Mouse (Mus musculus) stomach, embryonic 14.5 days (tissue): ENCODE results near the gene Aqp2. TPM values are rescaled to one million over a fixed set of nuclear protein-coding genes. Genes with fewer than 3 reads are reported as not detected.
A peak's percentile ranks its signal among the peaks of the same experiment; 100 is the strongest.

ENCODE experiments used
- ATAC-seq: fragments of 200-750 bp; cut with Nextera tagmentation; 2 replicates; pipeline ENCODE4 v1.8.0; 2017; ENCODE audit warnings: low read depth, moderate TSS enrichment; ENCODE audit not compliant: insufficient number of reproducible peaks, insufficient read depth, low FRiP score
- H3K27ac ChIP-seq: fragments of 300-500 bp; sonication (generic); 2 replicates; pipeline ENCODE4 v1.5.1; 2014; ENCODE audit warnings: mild to moderate bottlenecking, low read length, moderate library complexity, mixed read lengths
- H3K27me3 ChIP-seq: fragments of 300-500 bp; sonication (generic); 2 replicates; pipeline ENCODE4 v1.6.1; 2014; ENCODE audit warnings: low read length, control low read depth, mixed read lengths; ENCODE audit not compliant: control insufficient read depth, insufficient read depth
- H3K36me3 ChIP-seq: fragments of 300-500 bp; sonication (generic); 2 replicates; pipeline ENCODE4 v1.6.1; 2014; ENCODE audit warnings: mild to moderate bottlenecking, control low read depth, low read length, moderate library complexity, mixed read lengths; ENCODE audit not compliant: control insufficient read depth, insufficient read depth
- H3K4me1 ChIP-seq: fragments of 300-500 bp; sonication (generic); 2 replicates; pipeline ENCODE4 v1.6.1; 2014; ENCODE audit warnings: low read length, control low read depth, mixed read lengths; ENCODE audit not compliant: control insufficient read depth, insufficient read depth
- H3K4me2 ChIP-seq: fragments of 300-500 bp; sonication (generic); replicated peaks from 2 replicates; pipeline ENCODE4 v1.6.1; 2014; ENCODE audit warnings: low read depth, low read length, control low read depth
- H3K4me3 ChIP-seq: fragments of 300-500 bp; sonication (generic); 2 replicates; pipeline ENCODE4 v1.5.1; 2014; ENCODE audit warnings: low read depth, low read length, control low read depth
- H3K9ac ChIP-seq: fragments of 300-500 bp; sonication (generic); replicated peaks from 2 replicates; pipeline ENCODE4 v1.6.1; 2014; ENCODE audit warnings: low read depth, mild to moderate bottlenecking, control low read depth, low read length, moderate library complexity, mixed read lengths
- H3K9me3 ChIP-seq: fragments of 300-500 bp; sonication (generic); 2 replicates; pipeline ENCODE4 v1.6.1; 2016; ENCODE audit warnings: low read depth, low read length, control low read depth; ENCODE audit not compliant: control insufficient read depth
- WGBS: fragments of 180-500 bp; shearing (Covaris S2); extraction: QIAGEN DNeasy Blood & Tissue Kit; methylation state at CpG from one replicate; pipeline ENCODE4 v1.1.7; 2014; 5-methylcytosine and 5-hydroxymethylcytosine counted together
- polyA plus RNA-seq: library from polyadenylated mRNA; unstranded; fragments of >200 nt; fragmentation: Nextera tagmentation; extraction: Ambion mirVana; gene quantifications from 2 replicates; pipeline ENCODE4 v1.2.1, GENCODE M21; 2014

The Aqp2 gene
- polyA plus RNA-seq, 1 experiment from 2014 or later, result not detected

- WGBS, result 46% methylated on average over 2 of the region's 2 CpGs
- no peak for ATAC-seq
- no peaks in the 10 kb centered on the region; the same call in 1 of the 2 replicates for H3K4me1 ChIP-seq
- no peak overlapping the region for H3K27ac ChIP-seq
- H3K4me2 ChIP-seq, result no peak overlapping the region
- no peaks in the 10 kb centered on the region for H3K27me3 ChIP-seq
- no peaks in the 10 kb centered on the region for H3K36me3 ChIP-seq
- H3K9ac ChIP-seq, result no peak overlapping the region
- no peak overlapping the region for H3K4me3 ChIP-seq
- no peaks in the 10 kb centered on the region for H3K9me3 ChIP-seq
Observed at GRCm38 (mm10) chr15:99549901-99550300, 29.0 kb upstream of the Aqp2 start.

- Histone ChIP-seq H3K9me3 (no peaks in the 10 kb centered on the region; the same call in 1 of the 2 replicates), H3K9ac (no peak overlapping the region), H3K4me3 (no peak overlapping the region), H3K36me3 (no peaks in the 10 kb centered on the region), H3K4me2 (no peak overlapping the region), H3K4me1 (no peaks in the 10 kb centered on the region), H3K27ac (no peak overlapping the region), H3K27me3 (no peaks in the 10 kb centered on the region)
- no peak for ATAC-seq
- WGBS, result 39% methylated on average over 6 of the region's 6 CpGs
Observed at GRCm38 (mm10) chr15:99553767-99554166, 25.1 kb upstream of the Aqp2 start.

GRCm38 (mm10) chr15:99558947-99559346 is 19.9 kb upstream of the Aqp2 start:
- no peaks in the 10 kb centered on the region for H3K36me3 ChIP-seq
- WGBS, result 87% methylated on average over 1 of the region's 1 CpGs
- H3K9me3 ChIP-seq, result no peaks in the 10 kb centered on the region; the same call in 1 of the 2 replicates
- no peak overlapping the region for H3K4me3 ChIP-seq
- no peak for ATAC-seq
- H3K4me2 ChIP-seq, result no peak overlapping the region
- H3K4me1 ChIP-seq, result no peaks in the 10 kb centered on the region
- H3K27ac ChIP-seq, result no peak overlapping the region
- H3K9ac ChIP-seq, result no peak overlapping the region
- H3K27me3 ChIP-seq, result no peaks in the 10 kb centered on the region

- Histone ChIP-seq H3K4me1 (no peaks in the 10 kb centered on the region), H3K9me3 (no peaks in the 10 kb centered on the region; the same call in 1 of the 2 replicates), H3K27me3 (no peaks in the 10 kb centered on the region), H3K4me2 (no peak overlapping the region), H3K36me3 (no peaks in the 10 kb centered on the region), H3K4me3 (no peak overlapping the region), H3K27ac (no peak overlapping the region), H3K9ac (no peak overlapping the region)
- ATAC-seq, result no peak
- 65% methylated on average over 10 of the region's 10 CpGs for WGBS
Observed at GRCm38 (mm10) chr15:99560246-99560645, 18.6 kb upstream of the Aqp2 start.

DNA sequence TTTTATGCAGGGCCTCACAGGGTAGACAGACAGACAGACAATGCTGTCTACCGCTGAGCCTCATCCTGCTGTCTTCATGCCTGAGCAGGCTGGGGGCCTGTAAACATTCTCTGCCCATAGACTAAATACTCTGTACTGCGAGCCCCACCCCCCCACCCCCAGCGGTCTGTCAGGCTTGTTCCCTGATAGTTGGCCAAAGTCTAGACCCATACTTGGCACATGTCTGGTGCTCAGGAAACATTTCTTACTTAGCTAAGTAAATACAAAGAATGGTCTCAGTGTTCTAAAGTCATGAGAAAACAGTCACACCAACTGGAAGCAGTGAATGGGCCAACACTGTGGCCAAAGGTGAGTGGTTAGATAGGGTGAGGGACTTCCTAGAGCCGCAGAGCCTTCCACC is 11.5 kb upstream of the Aqp2 start:
- no peaks in the 10 kb centered on the region for H3K36me3 ChIP-seq
- WGBS, result 69% methylated on average over 4 of the region's 4 CpGs
- H3K9me3 ChIP-seq, result no peaks in the 10 kb centered on the region
- no peak for ATAC-seq
- no peaks in the 10 kb centered on the region for H3K4me1 ChIP-seq
- no peak overlapping the region for H3K4me3 ChIP-seq
- H3K27ac ChIP-seq, result no peak overlapping the region
- H3K4me2 ChIP-seq, result no peak overlapping the region
- no peaks in the 10 kb centered on the region for H3K27me3 ChIP-seq
- no peak overlapping the region for H3K9ac ChIP-seq

- H3K4me2 ChIP-seq, result no peak overlapping the region
- H3K27me3 ChIP-seq, result no peaks in the 10 kb centered on the region
- H3K4me1 ChIP-seq, result no peaks in the 10 kb centered on the region
- 61% methylated on average over 6 of the region's 6 CpGs for WGBS
- H3K4me3 ChIP-seq, result no peak overlapping the region
- ATAC-seq, result no peak
- no peaks in the 10 kb centered on the region for H3K9me3 ChIP-seq
- no peak overlapping the region for H3K9ac ChIP-seq
- no peak overlapping the region for H3K27ac ChIP-seq
- H3K36me3 ChIP-seq, result no peaks in the 10 kb centered on the region
Observed at GRCm38 (mm10) chr15:99568682-99569081, 10.2 kb upstream of the Aqp2 start.

DNA sequence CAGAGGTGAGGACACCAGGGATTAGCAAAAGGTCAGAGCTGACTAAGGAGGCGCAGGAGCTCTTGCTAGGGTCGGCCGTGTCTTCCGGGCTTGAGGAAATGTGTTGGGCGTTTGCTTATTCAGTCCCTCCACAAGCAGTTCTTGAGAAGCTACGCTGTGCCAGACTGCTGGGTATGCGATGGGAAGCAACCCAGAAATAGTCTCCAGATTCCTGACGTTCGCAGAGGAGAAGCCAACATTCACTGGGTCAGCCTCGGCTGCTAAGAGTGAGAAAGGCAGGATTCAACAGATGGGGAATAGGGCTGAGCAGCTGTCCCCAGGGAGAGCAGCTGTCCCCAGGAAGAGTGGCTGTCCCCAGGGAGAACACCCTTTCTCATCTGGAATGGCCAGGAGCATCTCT is 9.7 kb upstream of the Aqp2 start:
- H3K36me3 ChIP-seq, result no peaks in the 10 kb centered on the region
- 66% methylated on average over 10 of the region's 10 CpGs for WGBS
- ATAC-seq, result no peak

DNA sequence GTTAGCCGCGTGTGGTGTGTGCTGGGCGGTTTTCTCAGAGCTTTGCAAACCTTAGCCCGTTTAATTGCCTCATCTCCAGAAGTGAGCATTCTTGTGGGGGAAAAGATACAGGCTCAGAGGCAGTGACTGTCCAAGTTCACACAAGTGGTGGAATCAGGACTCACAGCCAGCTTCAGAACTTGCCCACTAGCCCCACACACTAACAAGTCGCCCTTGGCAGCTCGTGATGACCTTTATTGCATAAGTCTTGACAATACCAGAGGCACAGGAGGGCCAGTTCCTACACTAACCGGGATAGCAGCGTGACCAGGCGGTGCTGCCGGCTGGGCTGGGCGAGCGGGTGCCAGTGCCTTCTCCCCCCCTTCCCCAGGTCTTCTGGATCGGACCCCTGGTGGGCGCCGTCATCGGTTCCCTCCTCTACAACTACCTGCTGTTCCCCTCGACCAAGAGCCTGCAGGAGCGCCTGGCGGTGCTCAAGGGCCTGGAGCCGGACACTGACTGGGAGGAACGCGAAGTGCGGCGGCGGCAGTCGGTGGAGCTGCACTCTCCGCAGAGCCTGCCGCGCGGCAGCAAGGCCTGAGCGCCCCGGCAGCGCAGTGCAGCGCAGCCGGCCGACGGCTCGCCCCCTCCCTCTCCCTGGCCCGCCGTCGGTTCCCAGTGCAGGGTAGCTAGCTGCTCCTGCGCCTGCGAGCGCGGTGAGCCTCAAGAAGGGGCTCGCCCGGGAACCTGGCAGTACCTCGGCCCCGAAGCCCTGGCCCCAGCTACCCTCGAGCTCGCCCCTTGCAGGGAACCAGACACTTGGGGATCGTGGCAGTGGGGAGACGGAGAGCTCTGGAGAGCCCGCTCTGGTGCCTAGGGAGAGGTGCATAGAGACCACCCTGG is 4.8 kb downstream of the Aqp2 start:
- Histone ChIP-seq H3K36me3 (no peaks in the 10 kb centered on the region), H3K9ac (no peak overlapping the region; the same call in 1 of the 2 replicates), H3K27ac (no peak overlapping the region), H3K4me1 (peaks cover 14% of the 10 kb centered on the region), H3K9me3 (no peaks in the 10 kb centered on the region), H3K4me3 (peak overlapping the region; percentile 25), H3K27me3 (peaks cover 67% of the 10 kb centered on the region), H3K4me2 (peak overlapping the region; percentile 40)
- WGBS, result 3% methylated on average over 54 of the region's 54 CpGs
- 0 out of 2 replicates have a peak, but pooled peaks have one; percentile 35 for ATAC-seq

More for the DNA sequence above, 9.7 kb upstream of the Aqp2 start:
- H3K9ac ChIP-seq, result no peak overlapping the region
- no peaks in the 10 kb centered on the region for H3K9me3 ChIP-seq
- H3K4me1 ChIP-seq, result no peaks in the 10 kb centered on the region
- no peak overlapping the region for H3K4me3 ChIP-seq
- no peak overlapping the region for H3K4me2 ChIP-seq
- H3K27ac ChIP-seq, result no peak overlapping the region
- no peaks in the 10 kb centered on the region for H3K27me3 ChIP-seq
